Mouse (Mus musculus) liver, embryonic 11.5 days (tissue): Measurements from ENCODE around the gene Taf1a. TPM values are rescaled to one million over a fixed set of nuclear protein-coding genes. Genes with fewer than 3 reads are reported as not detected.

Source experiments
- ATAC-seq: fragments of 200-750 bp; cut with Nextera tagmentation; replicated peaks from 2 replicates; pipeline ENCODE4 v1.8.0; 2017; ENCODE audit warnings: moderate number of reproducible peaks, mild to moderate bottlenecking, moderate TSS enrichment, moderate library complexity; ENCODE audit not compliant: low FRiP score
- DNase-seq: peaks from one replicate; pipeline ENCODE4 v3.0.0-alpha.2; 2017; ENCODE audit warnings: low spot score
- H3K27ac ChIP-seq: fragments of 300-500 bp; sonication (generic); 2 replicates; pipeline ENCODE4 v1.5.1; 2014; ENCODE audit warnings: mild to moderate bottlenecking, low read depth, low read length, control low read depth
- H3K27me3 ChIP-seq: fragments of 300-500 bp; sonication (generic); replicated peaks from 2 replicates; pipeline ENCODE4 v1.6.1; 2014; ENCODE audit warnings: low read length, mixed read lengths; ENCODE audit not compliant: control insufficient read depth, insufficient read depth
- H3K36me3 ChIP-seq: fragments of 300-500 bp; sonication (generic); 2 replicates; pipeline ENCODE4 v1.6.1; 2014; ENCODE audit warnings: mild to moderate bottlenecking, low read length, moderate library complexity, mixed read lengths; ENCODE audit not compliant: control insufficient read depth, insufficient read depth
- H3K4me1 ChIP-seq: fragments of 300-500 bp; sonication (generic); replicated peaks from 2 replicates; pipeline ENCODE4 v1.6.1; 2014; ENCODE audit warnings: low read length, mixed read lengths; ENCODE audit not compliant: control insufficient read depth, insufficient read depth
- H3K4me2 ChIP-seq: fragments of 300-500 bp; sonication (generic); 2 replicates; pipeline ENCODE4 v1.6.1; 2014; ENCODE audit warnings: mild to moderate bottlenecking, control low read depth, moderate library complexity
- H3K4me3 ChIP-seq: fragments of 300-500 bp; sonication (generic); 2 replicates; pipeline ENCODE4 v1.5.1; 2014; ENCODE audit warnings: low read depth, low read length, control low read depth
- H3K9ac ChIP-seq: fragments of 300-500 bp; sonication (generic); 2 replicates; pipeline ENCODE4 v1.6.1; 2014; ENCODE audit warnings: low read depth, low read length, control low read depth
- H3K9me3 ChIP-seq: fragments of 300-500 bp; sonication (generic); 2 replicates; pipeline ENCODE4 v1.6.1; 2016; ENCODE audit warnings: low read length, inconsistent platforms, mixed read lengths; ENCODE audit not compliant: control insufficient read depth
- WGBS: fragments of 180-500 bp; shearing (Covaris S2); extraction: QIAGEN DNeasy Blood & Tissue Kit; methylation state at CpG from one replicate; pipeline ENCODE4 v1.1.7; 2014; 5-methylcytosine and 5-hydroxymethylcytosine counted together
- polyA plus RNA-seq: library from polyadenylated mRNA; unstranded; fragments of >200 nt; fragmentation: Nextera tagmentation; extraction: Ambion mirVana; gene quantifications from 2 replicates; pipeline ENCODE4 v1.2.1, GENCODE M21; 2014

Gene Taf1a
- polyA plus RNA-seq, 1 experiment from 2014 or later = 13.9 TPM

DNA sequence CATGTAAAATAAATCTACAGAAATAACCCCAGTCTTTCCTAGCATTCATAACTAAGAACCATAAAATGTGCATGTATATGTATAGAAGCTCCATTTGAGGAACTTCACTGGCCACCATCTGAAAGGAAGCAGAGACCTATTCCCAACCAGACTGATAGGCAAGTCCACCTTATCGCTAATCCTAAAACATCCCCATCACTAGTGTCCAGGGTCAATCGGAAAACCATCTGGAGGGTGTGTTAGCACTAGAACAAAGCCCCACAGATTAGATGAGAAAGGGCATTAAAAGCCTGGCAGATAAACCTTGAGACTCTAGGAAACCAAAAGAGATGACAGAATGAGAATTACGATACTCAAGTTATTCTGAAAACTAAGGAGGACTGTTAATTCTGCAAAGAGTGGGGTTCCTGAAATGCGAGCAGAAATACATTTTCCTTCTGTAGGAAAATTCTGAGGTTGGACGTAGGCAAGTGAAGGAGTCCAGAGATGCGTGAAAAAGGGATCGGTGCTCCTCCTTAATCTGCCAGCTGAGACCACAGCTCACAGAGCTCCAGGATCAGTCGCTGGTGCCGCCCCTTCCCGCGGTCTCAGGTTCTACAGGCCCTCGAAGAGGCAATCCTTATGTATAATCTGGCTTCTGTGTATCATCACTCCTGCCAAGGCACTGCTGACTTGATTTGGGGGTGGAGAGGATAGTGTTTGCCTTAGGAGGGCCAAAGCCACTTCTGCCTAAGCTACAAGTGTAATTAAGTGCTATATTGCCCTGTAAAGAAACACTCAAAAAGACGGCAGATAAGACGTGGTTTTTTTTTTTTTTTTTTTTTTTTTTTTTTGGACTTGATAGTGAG, 25.8 kb upstream of the Taf1a start:
- DNase-seq = no peak
- no peaks in the 10 kb centered on the region for H3K27me3 ChIP-seq
- H3K4me2 ChIP-seq = no peak overlapping the region
- no peaks in the 10 kb centered on the region for H3K9me3 ChIP-seq
- H3K36me3 ChIP-seq = peaks cover 6% of the 10 kb centered on the region
- 79% methylated on average over 14 of the region's 14 CpGs for WGBS
- H3K4me3 ChIP-seq = no peak overlapping the region
- no peak for ATAC-seq
- no peak overlapping the region for H3K27ac ChIP-seq
- peaks cover 7% of the 10 kb centered on the region for H3K4me1 ChIP-seq
- H3K9ac ChIP-seq = no peak overlapping the region

DNA sequence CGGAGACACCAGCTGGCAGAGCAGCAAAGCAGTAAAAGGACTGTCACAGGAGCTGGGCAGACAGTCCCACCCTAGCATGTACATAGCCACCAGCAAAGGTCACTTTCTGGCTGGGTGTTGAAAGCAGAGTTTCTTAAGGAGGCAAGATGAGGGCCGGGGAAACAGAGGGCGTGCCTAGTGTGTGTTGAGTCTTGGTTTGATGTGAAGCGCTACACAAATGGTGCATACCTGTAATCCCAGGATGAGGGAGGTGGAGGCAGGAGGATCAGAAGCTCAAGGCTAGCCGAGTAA, 25.3 kb upstream of the Taf1a start:
- no peak overlapping the region for H3K9ac ChIP-seq

DNA sequence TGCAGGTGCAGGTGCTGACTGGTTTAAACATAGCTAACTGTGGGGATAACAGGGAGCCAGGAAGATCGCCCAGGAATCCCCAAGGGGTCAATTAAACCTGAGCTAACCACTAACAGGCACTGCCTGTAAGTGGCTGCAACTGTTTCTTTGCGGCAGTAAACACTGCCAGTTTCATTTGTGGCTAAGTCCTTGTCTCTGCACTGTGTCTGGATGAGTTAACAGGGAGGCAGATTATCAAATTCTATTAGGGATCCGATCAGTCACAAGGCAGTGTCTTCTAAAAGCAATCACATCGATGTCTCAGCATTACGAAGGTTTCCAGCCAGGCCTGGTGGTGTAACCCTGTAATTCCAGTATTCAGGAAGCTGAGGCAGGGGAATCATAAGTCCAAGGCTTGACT, 22.4 kb upstream of the Taf1a start:
- WGBS = 92% methylated on average over 5 of the region's 5 CpGs
- Histone ChIP-seq H3K4me3 (no peak overlapping the region), H3K27ac (no peak overlapping the region), H3K4me1 (peaks cover 15% of the 10 kb centered on the region), H3K9me3 (no peaks in the 10 kb centered on the region), H3K9ac (no peak overlapping the region), H3K27me3 (no peaks in the 10 kb centered on the region), H3K4me2 (no peak overlapping the region), H3K36me3 (peaks cover 3% of the 10 kb centered on the region; the same call in 1 of the 2 replicates)
- ATAC-seq (no peak), DNase-seq (no peak)

More for the DNA sequence above, 25.3 kb upstream of the Taf1a start:
- H3K27ac ChIP-seq = no peak overlapping the region
- H3K4me2 ChIP-seq = no peak overlapping the region
- peaks cover 6% of the 10 kb centered on the region; the same call in 1 of the 2 replicates for H3K36me3 ChIP-seq
- 82% methylated on average over 5 of the region's 5 CpGs for WGBS
- no peak for ATAC-seq
- no peak overlapping the region for H3K4me3 ChIP-seq
- peaks cover 13% of the 10 kb centered on the region for H3K4me1 ChIP-seq
- no peak for DNase-seq
- no peaks in the 10 kb centered on the region for H3K9me3 ChIP-seq
- no peaks in the 10 kb centered on the region for H3K27me3 ChIP-seq

DNA sequence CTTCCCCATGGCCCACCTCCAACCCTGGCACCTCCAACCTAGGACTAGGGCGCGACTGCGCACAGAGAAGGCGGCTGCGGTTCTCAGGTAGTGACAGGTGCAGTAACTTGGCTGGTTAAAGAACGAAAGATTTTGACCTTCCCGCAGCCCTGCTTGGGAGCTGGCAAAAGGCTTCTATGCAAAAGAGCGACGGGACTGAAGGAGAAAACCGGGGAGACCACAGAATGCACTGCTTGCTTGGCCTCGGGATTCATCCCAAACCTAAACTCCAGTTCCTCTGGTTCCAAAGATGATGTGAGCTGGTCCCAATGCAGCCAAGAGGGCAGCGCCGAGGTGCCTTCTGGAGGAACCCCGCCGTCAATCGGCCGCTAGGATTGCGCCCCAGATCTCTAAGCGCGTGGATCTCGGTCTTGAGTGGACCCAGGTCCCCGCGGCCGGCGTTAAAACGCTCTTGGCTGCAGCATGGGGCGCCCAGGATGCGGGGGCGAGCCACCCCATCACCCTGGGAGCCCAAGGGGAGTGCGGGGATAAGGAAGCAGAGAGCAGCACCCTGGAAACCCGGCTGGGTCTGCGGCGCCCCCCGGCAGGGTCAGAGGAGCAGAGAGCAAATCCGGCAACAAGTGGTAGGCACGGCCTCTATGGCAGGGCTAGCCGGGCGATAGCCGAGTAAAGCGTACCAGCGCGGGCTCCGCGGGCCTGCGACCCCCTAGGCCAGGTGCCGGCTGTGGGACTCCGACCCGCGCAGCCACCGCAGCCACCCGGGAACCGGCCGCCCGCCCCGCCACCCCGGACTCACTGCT, 20.0 kb upstream of the Taf1a start:
- Histone ChIP-seq H3K9ac (peak overlapping the region; percentile 85), H3K27me3 (no peaks in the 10 kb centered on the region), H3K4me3 (peak overlapping the region; percentile 93), H3K4me1 (peaks cover 10% of the 10 kb centered on the region), H3K36me3 (peaks cover 3% of the 10 kb centered on the region; the same call in 1 of the 2 replicates), H3K4me2 (peak overlapping the region; percentile 98), H3K9me3 (no peaks in the 10 kb centered on the region), H3K27ac (no peak overlapping the region; the same call in 1 of the 2 replicates)
- DNase-seq (no peak), ATAC-seq (peak; percentile 59)
- WGBS = 4% methylated on average over 56 of the region's 56 CpGs

DNA sequence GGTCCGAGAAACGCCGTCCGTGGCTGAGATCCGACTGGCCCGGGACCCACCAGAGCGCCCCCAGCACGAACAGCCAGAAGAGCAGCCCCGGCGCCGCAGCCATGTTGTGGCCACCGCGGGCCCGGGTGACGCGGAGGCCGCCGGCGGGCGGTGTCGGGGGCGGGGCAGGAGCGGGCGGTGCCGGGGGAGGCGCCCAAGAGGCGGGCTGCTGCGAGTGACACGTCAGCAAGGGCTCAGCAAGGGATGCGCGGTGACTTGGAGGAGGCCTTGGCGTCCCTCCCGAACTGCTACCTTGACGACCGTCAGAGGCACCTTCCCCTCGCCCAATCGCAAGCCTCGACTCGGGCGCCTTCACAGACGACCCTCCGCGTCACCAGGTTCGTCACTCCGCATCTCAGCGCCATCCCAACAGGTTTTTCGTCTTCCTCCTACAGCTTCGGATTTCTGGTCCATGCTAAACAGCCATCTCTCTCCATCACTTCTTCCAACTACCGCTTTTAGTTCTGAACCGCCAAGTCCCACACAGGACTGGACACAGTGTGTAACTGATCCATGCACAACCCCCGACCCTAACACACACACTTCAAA, 19.3 kb upstream of the Taf1a start, which contains the start of gene Mia3:
Gene Mia3, minus strand, starts transcription at position 127 of the 588 bp plus-strand sequence.
- Histone ChIP-seq H3K4me1 (peaks cover 10% of the 10 kb centered on the region), H3K9me3 (peaks cover under 1% of the 10 kb centered on the region), H3K4me3 (peak within 1 kb of the TSS; percentile 93), H3K4me2 (peak within 1 kb of the TSS; percentile 98), H3K27ac (no peak within 1 kb of the TSS; the same call in 1 of the 2 replicates), H3K36me3 (peaks cover 1% of the 10 kb centered on the region; the same call in 1 of the 2 replicates), H3K9ac (peak within 1 kb of the TSS; percentile 85), H3K27me3 (no peaks in the 10 kb centered on the region)
- DNase-seq = peak; percentile 93
- WGBS = under 1% methylated on average over 50 of the region's 51 CpGs
- peak; percentile 99 for ATAC-seq

DNA sequence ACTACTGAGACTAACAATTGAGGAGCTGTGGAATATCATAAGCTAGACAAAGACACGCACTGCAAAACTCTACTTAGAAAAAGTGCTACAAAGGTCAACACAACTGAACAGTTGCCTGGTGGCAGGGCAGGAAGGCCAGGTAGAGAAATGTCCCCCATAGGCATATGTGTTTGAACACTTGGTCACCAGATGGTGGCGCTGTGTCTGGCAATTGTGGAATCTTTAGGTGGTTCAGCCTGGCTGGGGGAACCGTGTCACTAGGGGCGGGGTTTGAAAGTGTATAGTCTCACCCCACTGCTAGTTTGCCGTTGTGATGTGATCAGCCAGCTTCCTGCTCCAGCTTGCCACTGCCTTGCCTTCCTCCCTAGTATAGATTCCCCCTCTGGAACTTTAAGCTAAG, 14.1 kb upstream of the Taf1a start:
- 72% methylated on average over 5 of the region's 5 CpGs for whole genome bisulfite sequencing
- no peak overlapping the region for H3K4me2 ChIP-seq
- no peak overlapping the region for H3K4me3 ChIP-seq
- no peaks in the 10 kb centered on the region for H3K27me3 ChIP-seq
- no peak overlapping the region for H3K27ac ChIP-seq
- H3K36me3 ChIP-seq = no peaks in the 10 kb centered on the region
- H3K9me3 ChIP-seq = peaks cover 5% of the 10 kb centered on the region
- no peak for ATAC-seq
- no peaks in the 10 kb centered on the region for H3K4me1 ChIP-seq
- no peak for DNase-seq
- H3K9ac ChIP-seq = no peak overlapping the region

DNA sequence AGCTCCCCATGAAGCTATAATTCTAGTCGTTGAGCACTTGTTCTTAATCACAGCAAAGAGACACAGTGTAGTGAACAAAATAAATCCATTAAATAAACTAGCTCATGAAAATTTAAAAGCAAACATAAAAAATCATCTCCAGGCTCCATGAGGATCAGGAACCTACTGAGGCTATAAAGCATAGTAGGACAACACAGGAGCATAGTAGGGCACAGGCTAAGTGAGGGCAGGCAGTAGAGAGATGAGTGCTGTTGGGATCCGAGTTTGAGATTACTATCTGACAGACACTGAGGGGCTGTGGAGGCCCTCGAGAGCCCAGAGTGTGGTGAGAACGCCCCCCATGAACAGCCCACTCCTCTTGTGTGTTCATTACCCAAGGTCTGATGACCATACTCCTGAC, 11.7 kb upstream of the Taf1a start:
- WGBS = 72% methylated on average over 4 of the region's 4 CpGs
- Histone ChIP-seq H3K9me3 (peaks cover 5% of the 10 kb centered on the region), H3K27me3 (no peaks in the 10 kb centered on the region), H3K9ac (no peak overlapping the region), H3K4me2 (no peak overlapping the region), H3K27ac (no peak overlapping the region), H3K4me3 (no peak overlapping the region), H3K36me3 (no peaks in the 10 kb centered on the region), H3K4me1 (no peaks in the 10 kb centered on the region)
- no peak for DNase-seq
- ATAC-seq = no peak

DNA sequence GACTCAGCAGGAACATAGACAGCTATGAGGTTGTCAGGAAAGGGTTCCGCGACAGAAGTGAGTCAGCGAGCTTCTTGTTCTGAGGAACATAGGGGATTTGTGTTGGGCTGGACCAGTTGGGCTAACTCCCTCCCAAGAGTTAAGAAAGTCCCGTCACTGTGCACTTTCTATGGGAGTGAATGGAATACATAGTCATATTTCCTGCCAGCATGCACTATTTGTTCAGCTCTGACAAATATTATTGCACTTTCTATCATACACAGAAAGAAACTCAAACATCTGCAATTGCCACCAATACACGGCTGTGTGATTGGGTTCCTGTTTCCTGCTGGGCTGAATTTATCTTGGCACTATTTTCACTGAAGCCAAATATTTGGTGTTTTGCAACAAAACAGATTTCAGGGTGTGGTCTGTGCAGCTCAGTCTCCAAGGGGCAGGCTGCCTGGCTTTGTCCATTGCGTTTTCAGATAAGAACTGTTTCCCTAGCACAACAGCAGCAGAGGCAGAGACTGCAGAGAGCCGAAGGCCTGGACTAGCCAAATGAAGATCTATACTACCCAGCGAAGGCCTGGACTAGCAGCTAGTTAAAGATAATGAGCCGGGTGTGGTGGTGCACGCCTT, 10.3 kb upstream of the Taf1a start:
- 59% methylated on average over 10 of the region's 10 CpGs for WGBS
- ATAC-seq (peak; percentile 82), DNase-seq (no peak)
- H3K4me2 ChIP-seq = no peak overlapping the region
- no peaks in the 10 kb centered on the region for H3K36me3 ChIP-seq
- H3K9ac ChIP-seq = no peak overlapping the region
- no peaks in the 10 kb centered on the region for H3K27me3 ChIP-seq
- H3K27ac ChIP-seq = no peak overlapping the region
- H3K9me3 ChIP-seq = peaks cover 5% of the 10 kb centered on the region
- no peak overlapping the region for H3K4me3 ChIP-seq
- H3K4me1 ChIP-seq = no peaks in the 10 kb centered on the region
